Mouse (Mus musculus) intestine, postnatal 0 days (tissue): ENCODE results near the gene Igfbp6. TPM values are rescaled to one million over a fixed set of nuclear protein-coding genes. Genes with fewer than 3 reads are reported as not detected.
A peak's percentile ranks its signal among the peaks of the same experiment; 100 is the strongest.

Source experiments
- ATAC-seq: fragments of 200-750 bp; cut with Nextera tagmentation; 2 replicates; pipeline ENCODE4 v1.8.0; 2017; ENCODE audit warnings: mild to moderate bottlenecking, moderate TSS enrichment, moderate library complexity
- H3K27ac ChIP-seq: fragments of 300-500 bp; sonication (generic); 2 replicates; pipeline ENCODE4 v1.5.1; 2014; ENCODE audit warnings: mild to moderate bottlenecking, low read depth, low read length, moderate library complexity
- H3K27me3 ChIP-seq: fragments of 300-500 bp; sonication (generic); replicated peaks from 2 replicates; pipeline ENCODE4 v1.6.1; 2014; ENCODE audit warnings: low read length, mixed read lengths; ENCODE audit not compliant: control insufficient read depth, insufficient read depth
- H3K36me3 ChIP-seq: fragments of 300-500 bp; sonication (generic); 2 replicates; pipeline ENCODE4 v1.6.1; 2014; ENCODE audit warnings: mild to moderate bottlenecking, moderate library complexity; ENCODE audit not compliant: control insufficient read depth, insufficient read depth
- H3K4me1 ChIP-seq: fragments of 300-500 bp; sonication (generic); replicated peaks from 2 replicates; pipeline ENCODE4 v1.6.1; 2014; ENCODE audit warnings: antibody characterized with exemption, low read length, mixed read lengths; ENCODE audit not compliant: control insufficient read depth, insufficient read depth
- H3K4me2 ChIP-seq: fragments of 300-500 bp; sonication (generic); replicated peaks from 2 replicates; pipeline ENCODE4 v1.6.1; 2014; ENCODE audit warnings: low read depth, mild to moderate bottlenecking, moderate library complexity
- H3K4me3 ChIP-seq: fragments of 300-500 bp; sonication (generic); 2 replicates; pipeline ENCODE4 v1.5.1; 2014; ENCODE audit warnings: low read depth, low read length
- H3K9ac ChIP-seq: fragments of 300-500 bp; sonication (generic); 2 replicates; pipeline ENCODE4 v1.6.1; 2014; ENCODE audit warnings: mild to moderate bottlenecking, low read depth, low read length
- H3K9me3 ChIP-seq: fragments of 300-500 bp; sonication (generic); 2 replicates; pipeline ENCODE4 v1.6.1; 2016; ENCODE audit warnings: mixed run types; ENCODE audit not compliant: control insufficient read depth
- CTCF ChIP-seq: sonication (generic); IDR thresholded peaks from 2 replicates; pipeline ENCODE4 v1.5.1; 2016; ENCODE audit warnings: low read depth, mild to moderate bottlenecking, control low read depth, antibody characterized with exemption, moderate library complexity
- WGBS: fragments of 180-500 bp; shearing (Covaris S2); extraction: QIAGEN DNeasy Blood & Tissue Kit; methylation state at CpG from one replicate; pipeline ENCODE4 v1.1.7; 2014; 5-methylcytosine and 5-hydroxymethylcytosine counted together
- polyA plus RNA-seq: library from polyadenylated mRNA; unstranded; fragments of >200 nt; fragmentation: Nextera tagmentation; extraction: Ambion mirVana; gene quantifications from 2 replicates; pipeline ENCODE4 v1.2.1, GENCODE M21; 2015

Gene Igfbp6
- polyA plus RNA-seq, 1 experiment from 2014 or later, result 27.8 TPM

- no peak overlapping the region for H3K9ac ChIP-seq
- WGBS, result 9% methylated on average over 6 of the region's 6 CpGs
- TF ChIP-seq CTCF, result peak; percentile 96
- H3K9me3 ChIP-seq, result no peaks in the 10 kb centered on the region
- H3K27ac ChIP-seq, result no peak overlapping the region
- H3K4me1 ChIP-seq, result no peaks in the 10 kb centered on the region
- H3K4me3 ChIP-seq, result no peak overlapping the region
- H3K27me3 ChIP-seq, result no peaks in the 10 kb centered on the region
- ATAC-seq, result peak; percentile 50
- H3K36me3 ChIP-seq, result peaks cover 5% of the 10 kb centered on the region; the same call in 1 of the 2 replicates
- H3K4me2 ChIP-seq, result no peak overlapping the region
Measured at GRCm38 (mm10) chr15:102178279-102178678, 34.1 kb downstream of the Igfbp6 start.

- Histone ChIP-seq H3K36me3 (peaks cover 5% of the 10 kb centered on the region; the same call in 1 of the 2 replicates), H3K4me3 (no peak overlapping the region), H3K4me1 (no peaks in the 10 kb centered on the region), H3K4me2 (no peak overlapping the region), H3K9ac (no peak overlapping the region), H3K27me3 (no peaks in the 10 kb centered on the region), H3K9me3 (no peaks in the 10 kb centered on the region), H3K27ac (no peak overlapping the region)
- 82% methylated on average over 9 of the region's 9 CpGs for WGBS
- no peak for ATAC-seq
- TF ChIP-seq CTCF, result no peak
Measured at GRCm38 (mm10) chr15:102179106-102179505, 34.9 kb downstream of the Igfbp6 start.

- 89% methylated on average over 14 of the region's 14 CpGs for WGBS
- H3K4me2 ChIP-seq, result no peak overlapping the region
- H3K27me3 ChIP-seq, result no peaks in the 10 kb centered on the region
- H3K27ac ChIP-seq, result no peak overlapping the region
- H3K4me1 ChIP-seq, result no peaks in the 10 kb centered on the region
- no peak overlapping the region for H3K9ac ChIP-seq
- no peak for ATAC-seq
- peaks cover 5% of the 10 kb centered on the region; the same call in 1 of the 2 replicates for H3K36me3 ChIP-seq
- no peaks in the 10 kb centered on the region for H3K9me3 ChIP-seq
- no peak for TF ChIP-seq CTCF
- no peak overlapping the region for H3K4me3 ChIP-seq
Measured at GRCm38 (mm10) chr15:102179924-102180323, 35.8 kb downstream of the Igfbp6 start.

GRCm38 (mm10) chr15:102183076-102183475, 38.9 kb downstream of the Igfbp6 start:
- no peak for TF ChIP-seq CTCF
- no peak overlapping the region for H3K27ac ChIP-seq
- H3K4me2 ChIP-seq, result no peak overlapping the region
- no peak overlapping the region for H3K4me3 ChIP-seq
- WGBS, result 75% methylated on average over 3 of the region's 3 CpGs
- no peaks in the 10 kb centered on the region for H3K27me3 ChIP-seq
- peaks cover 6% of the 10 kb centered on the region for H3K36me3 ChIP-seq
- ATAC-seq, result no peak
- H3K9me3 ChIP-seq, result no peaks in the 10 kb centered on the region
- no peaks in the 10 kb centered on the region for H3K4me1 ChIP-seq
- H3K9ac ChIP-seq, result no peak overlapping the region

GRCm38 (mm10) chr15:102186239-102186638, 42.1 kb downstream of the Igfbp6 start:
- Histone ChIP-seq H3K9ac (no peak overlapping the region), H3K27ac (no peak overlapping the region), H3K9me3 (no peaks in the 10 kb centered on the region), H3K4me1 (no peaks in the 10 kb centered on the region), H3K27me3 (no peaks in the 10 kb centered on the region), H3K4me2 (no peak overlapping the region), H3K4me3 (no peak overlapping the region), H3K36me3 (peaks cover 6% of the 10 kb centered on the region)
- WGBS, result 86% methylated on average over 11 of the region's 11 CpGs
- TF ChIP-seq CTCF, result no peak
- no peak for ATAC-seq

- Histone ChIP-seq H3K4me2 (no peak overlapping the region), H3K4me3 (no peak overlapping the region), H3K36me3 (peaks cover 6% of the 10 kb centered on the region), H3K4me1 (no peaks in the 10 kb centered on the region), H3K9me3 (no peaks in the 10 kb centered on the region), H3K27me3 (no peaks in the 10 kb centered on the region), H3K9ac (no peak overlapping the region), H3K27ac (no peak overlapping the region)
- WGBS, result 74% methylated on average over 10 of the region's 10 CpGs
- no peak for ATAC-seq
- TF ChIP-seq CTCF, result no peak
Measured at GRCm38 (mm10) chr15:102188096-102188495, 43.9 kb downstream of the Igfbp6 start.

GRCm38 (mm10) chr15:102188883-102189282, 44.7 kb downstream of the Igfbp6 start:
- Histone ChIP-seq H3K9me3 (no peaks in the 10 kb centered on the region), H3K4me3 (no peak overlapping the region), H3K27ac (no peak overlapping the region), H3K36me3 (peaks cover 6% of the 10 kb centered on the region), H3K4me2 (peak overlapping the region; percentile 30), H3K27me3 (no peaks in the 10 kb centered on the region), H3K9ac (no peak overlapping the region), H3K4me1 (no peaks in the 10 kb centered on the region)
- TF ChIP-seq CTCF, result peak; percentile 6; the same call in 1 of the 2 replicates
- ATAC-seq, result peak; percentile 71
- 36% methylated on average over 6 of the region's 6 CpGs for WGBS
